Mouse (Mus musculus): ENCODE data around the gene Nos3. TPM values are rescaled to one million over a fixed set of nuclear protein-coding genes. Genes with fewer than 3 reads are reported as not detected.
A peak's percentile ranks its signal among the peaks of the same experiment; 100 is the strongest.

Nos3 gene
- polyA plus RNA-seq, 1 experiment from 2014 or later = 5.9 TPM

GRCm38 (mm10) chr5:24332401-24332800, 32.2 kb upstream of the Nos3 start:
- Histone ChIP-seq H3K4me3 (no peak overlapping the region), H3K4me1 (peaks cover 26% of the 10 kb centered on the region), H3K27me3 (no peaks in the 10 kb centered on the region), H3K36me3 (ENCODE audit: poor library complexity, severe bottlenecking) (peaks cover 13% of the 10 kb centered on the region), H3K9me3 (replicated peaks) (no peaks in the 10 kb centered on the region), H3K9ac (no peak overlapping the region), H3K4me2 (no peak overlapping the region), H3K27ac (no peak overlapping the region)
- 80% methylated on average over 4 of the region's 4 CpGs for WGBS
- ATAC-seq = no peak

GRCm38 (mm10) chr5:24334749-24335148, 29.9 kb upstream of the Nos3 start:
- no peaks in the 10 kb centered on the region for H3K27me3 ChIP-seq
- 54% methylated on average over 3 of the region's 3 CpGs for WGBS
- H3K4me3 ChIP-seq = no peak overlapping the region
- H3K27ac ChIP-seq = no peak overlapping the region
- H3K9ac ChIP-seq = no peak overlapping the region
- no peak for ATAC-seq
- H3K9me3 ChIP-seq (replicated peaks) = no peaks in the 10 kb centered on the region
- no peak overlapping the region for H3K4me2 ChIP-seq
- H3K4me1 ChIP-seq = peaks cover 7% of the 10 kb centered on the region
- H3K36me3 ChIP-seq (ENCODE audit: poor library complexity, severe bottlenecking) = peaks cover 13% of the 10 kb centered on the region

GRCm38 (mm10) chr5:24335888-24336511, 28.6 kb upstream of the Nos3 start:
- no peak overlapping the region for H3K9ac ChIP-seq
- H3K36me3 ChIP-seq (ENCODE audit: poor library complexity, severe bottlenecking) = peaks cover 13% of the 10 kb centered on the region
- H3K4me3 ChIP-seq = no peak overlapping the region
- no peak overlapping the region for H3K4me2 ChIP-seq
- peaks cover 4% of the 10 kb centered on the region; the same call in 1 of the 2 replicates for H3K4me1 ChIP-seq
- H3K27ac ChIP-seq = no peak overlapping the region
- peak; percentile 93 for ATAC-seq
- H3K9me3 ChIP-seq (replicated peaks) = no peaks in the 10 kb centered on the region
- no peaks in the 10 kb centered on the region for H3K27me3 ChIP-seq
- 15% methylated on average over 3 of the region's 3 CpGs for WGBS

GRCm38 (mm10) chr5:24337366-24337765, 27.2 kb upstream of the Nos3 start:
- no peak overlapping the region for H3K27ac ChIP-seq
- H3K4me1 ChIP-seq = peaks cover 17% of the 10 kb centered on the region
- H3K27me3 ChIP-seq = no peaks in the 10 kb centered on the region
- H3K36me3 ChIP-seq (ENCODE audit: poor library complexity, severe bottlenecking) = peaks cover 3% of the 10 kb centered on the region
- no peak overlapping the region for H3K9ac ChIP-seq
- 40% methylated on average over 9 of the region's 9 CpGs for WGBS
- no peaks in the 10 kb centered on the region for H3K9me3 ChIP-seq (replicated peaks)
- ATAC-seq = no peak
- H3K4me3 ChIP-seq = no peak overlapping the region
- H3K4me2 ChIP-seq = no peak overlapping the region

GRCm38 (mm10) chr5:24337821-24338220, 26.8 kb upstream of the Nos3 start:
- no peak overlapping the region for H3K4me2 ChIP-seq
- ATAC-seq = no peak
- H3K4me1 ChIP-seq = peaks cover 22% of the 10 kb centered on the region
- no peaks in the 10 kb centered on the region for H3K36me3 ChIP-seq (ENCODE audit: poor library complexity, severe bottlenecking)
- H3K27ac ChIP-seq = no peak overlapping the region
- H3K9me3 ChIP-seq (replicated peaks) = no peaks in the 10 kb centered on the region
- H3K27me3 ChIP-seq = no peaks in the 10 kb centered on the region
- no peak overlapping the region for H3K9ac ChIP-seq
- WGBS = 82% methylated on average over 2 of the region's 2 CpGs
- H3K4me3 ChIP-seq = no peak overlapping the region

GRCm38 (mm10) chr5:24342205-24342963, 22.2 kb upstream of the Nos3 start:
- Histone ChIP-seq H3K9me3 (replicated peaks) (no peaks in the 10 kb centered on the region), H3K9ac (no peak overlapping the region), H3K4me1 (peaks cover 44% of the 10 kb centered on the region), H3K27ac (no peak overlapping the region), H3K36me3 (ENCODE audit: poor library complexity, severe bottlenecking) (no peaks in the 10 kb centered on the region), H3K4me2 (no peak overlapping the region), H3K27me3 (no peaks in the 10 kb centered on the region), H3K4me3 (no peak overlapping the region)
- WGBS = 82% methylated on average over 14 of the region's 14 CpGs
- ATAC-seq = no peak

- H3K9ac ChIP-seq = 0 out of 2 replicates have a peak overlapping the region, but pooled peaks have one; percentile 64
- no peak overlapping the region for H3K4me3 ChIP-seq
- H3K36me3 ChIP-seq (ENCODE audit: poor library complexity, severe bottlenecking) = no peaks in the 10 kb centered on the region
- H3K4me2 ChIP-seq = no peak overlapping the region
- H3K27me3 ChIP-seq = no peaks in the 10 kb centered on the region
- no peaks in the 10 kb centered on the region for H3K9me3 ChIP-seq (replicated peaks)
- WGBS = 61% methylated on average over 8 of the region's 8 CpGs
- H3K4me1 ChIP-seq = peaks cover 49% of the 10 kb centered on the region
- ATAC-seq = no peak
- peak overlapping the region; percentile 90; the same call in 1 of the 2 replicates for H3K27ac ChIP-seq
These were observed 21.6 kb upstream of the Nos3 start for GRCm38 (mm10) chr5:24342966-24343365.

GRCm38 (mm10) chr5:24343379-24343778, 21.2 kb upstream of the Nos3 start:
- Histone ChIP-seq H3K9me3 (replicated peaks) (no peaks in the 10 kb centered on the region), H3K27me3 (no peaks in the 10 kb centered on the region), H3K36me3 (ENCODE audit: poor library complexity, severe bottlenecking) (no peaks in the 10 kb centered on the region), H3K27ac (peak overlapping the region; percentile 90), H3K4me3 (no peak overlapping the region), H3K9ac (peak overlapping the region; percentile 64), H3K4me2 (no peak overlapping the region), H3K4me1 (peaks cover 54% of the 10 kb centered on the region)
- no peak for ATAC-seq

- peak overlapping the region; percentile 90 for H3K27ac ChIP-seq
- peak overlapping the region; percentile 64 for H3K9ac ChIP-seq
- no peaks in the 10 kb centered on the region for H3K36me3 ChIP-seq (ENCODE audit: poor library complexity, severe bottlenecking)
- peak overlapping the region; percentile 36 for H3K4me2 ChIP-seq
- no peak overlapping the region for H3K4me3 ChIP-seq
- WGBS = 4% methylated on average over 2 of the region's 2 CpGs
- ATAC-seq = peak; percentile 28
- peaks cover 1% of the 10 kb centered on the region; the same call in 1 of the 2 replicates for H3K27me3 ChIP-seq
- H3K4me1 ChIP-seq = peaks cover 60% of the 10 kb centered on the region
- H3K9me3 ChIP-seq (replicated peaks) = no peaks in the 10 kb centered on the region
These were observed 20.6 kb upstream of the Nos3 start for GRCm38 (mm10) chr5:24343977-24344436.

- Histone ChIP-seq H3K4me3 (0 out of 2 replicates have a peak overlapping the region, but pooled peaks have one; percentile 0), H3K9ac (peak overlapping the region; percentile 64), H3K4me2 (peak overlapping the region; percentile 36), H3K36me3 (ENCODE audit: poor library complexity, severe bottlenecking) (no peaks in the 10 kb centered on the region), H3K27me3 (peaks cover 7% of the 10 kb centered on the region), H3K9me3 (replicated peaks) (no peaks in the 10 kb centered on the region), H3K27ac (peak overlapping the region; percentile 90), H3K4me1 (peaks cover 65% of the 10 kb centered on the region)
- peak; percentile 53 for ATAC-seq
- WGBS = 6% methylated on average over 11 of the region's 12 CpGs
These were observed 20.0 kb upstream of the Nos3 start for GRCm38 (mm10) chr5:24344477-24345051.

GRCm38 (mm10) chr5:24346313-24346712, 18.3 kb upstream of the Nos3 start:
- Histone ChIP-seq H3K4me1 (peaks cover 79% of the 10 kb centered on the region), H3K36me3 (ENCODE audit: poor library complexity, severe bottlenecking) (no peaks in the 10 kb centered on the region), H3K27me3 (peaks cover 17% of the 10 kb centered on the region), H3K4me2 (no peak overlapping the region), H3K9me3 (replicated peaks) (no peaks in the 10 kb centered on the region), H3K27ac (no peak overlapping the region), H3K4me3 (no peak overlapping the region), H3K9ac (no peak overlapping the region)
- no peak for ATAC-seq
- 91% methylated on average over 7 of the region's 7 CpGs for WGBS

- Histone ChIP-seq H3K27me3 (peaks cover 17% of the 10 kb centered on the region), H3K9me3 (replicated peaks) (no peaks in the 10 kb centered on the region), H3K27ac (no peak overlapping the region), H3K4me2 (peak overlapping the region; percentile 99), H3K4me1 (peaks cover 76% of the 10 kb centered on the region), H3K36me3 (ENCODE audit: poor library complexity, severe bottlenecking) (no peaks in the 10 kb centered on the region), H3K9ac (no peak overlapping the region), H3K4me3 (peak overlapping the region; percentile 54; the same call in 1 of the 2 replicates)
- no peak for ATAC-seq
- WGBS = 64% methylated on average over 7 of the region's 7 CpGs
These were observed 17.3 kb upstream of the Nos3 start for GRCm38 (mm10) chr5:24347186-24347875.
